Mouse (Mus musculus) limb, embryonic 10.5 days (tissue): Measurements from ENCODE around the gene Mob3a. TPM values are rescaled to one million over a fixed set of nuclear protein-coding genes. Genes with fewer than 3 reads are reported as not detected.
"Not testable (repeated sequence)": the region's sequence is repeated elsewhere in the genome, so short reads cannot be mapped to it uniquely, and the experiment has no call there.

Experiments used
- DNase-seq: peaks from one replicate; pipeline ENCODE4 v3.0.0-alpha.2; 2017; ENCODE audit warnings: low spot score
- H3K27ac ChIP-seq: fragments of 300-500 bp; sonication (generic); 2 replicates; pipeline ENCODE4 v1.5.1; 2016; ENCODE audit warnings: mild to moderate bottlenecking
- H3K27me3 ChIP-seq: fragments of 300-500 bp; sonication (generic); 2 replicates; pipeline ENCODE4 v1.6.1; 2016; ENCODE audit warnings: low read depth, mild to moderate bottlenecking; ENCODE audit not compliant: poor library complexity, severe bottlenecking
- H3K36me3 ChIP-seq: fragments of 300-500 bp; sonication (generic); 2 replicates; pipeline ENCODE4 v1.6.1; 2016; ENCODE audit warnings: mild to moderate bottlenecking, moderate library complexity
- H3K4me1 ChIP-seq: fragments of 300-500 bp; sonication (generic); 2 replicates; pipeline ENCODE4 v1.6.1; 2016
- H3K4me3 ChIP-seq: fragments of 300-500 bp; sonication (generic); 2 replicates; pipeline ENCODE4 v1.5.1; 2016; ENCODE audit warnings: mild to moderate bottlenecking, moderate library complexity
- H3K9me3 ChIP-seq: fragments of 300-500 bp; sonication (generic); replicated peaks from 2 replicates; pipeline ENCODE4 v1.6.1; 2016; ENCODE audit warnings: mild to moderate bottlenecking
- WGBS: fragments of 180-500 bp; shearing (Covaris S2); methylation state at CpG from one replicate; pipeline ENCODE4 v1.1.7; 2016; 5-methylcytosine and 5-hydroxymethylcytosine counted together
- polyA plus RNA-seq: library from polyadenylated mRNA; unstranded; fragments of >200 nt; fragmentation: Nextera tagmentation; extraction: Ambion mirVana; gene quantifications from 2 replicates; pipeline ENCODE4 v1.2.1, GENCODE M21; 2016

Mob3a gene
- polyA plus RNA-seq, 1 experiment from 2014 or later: 54.7 TPM

DNA sequence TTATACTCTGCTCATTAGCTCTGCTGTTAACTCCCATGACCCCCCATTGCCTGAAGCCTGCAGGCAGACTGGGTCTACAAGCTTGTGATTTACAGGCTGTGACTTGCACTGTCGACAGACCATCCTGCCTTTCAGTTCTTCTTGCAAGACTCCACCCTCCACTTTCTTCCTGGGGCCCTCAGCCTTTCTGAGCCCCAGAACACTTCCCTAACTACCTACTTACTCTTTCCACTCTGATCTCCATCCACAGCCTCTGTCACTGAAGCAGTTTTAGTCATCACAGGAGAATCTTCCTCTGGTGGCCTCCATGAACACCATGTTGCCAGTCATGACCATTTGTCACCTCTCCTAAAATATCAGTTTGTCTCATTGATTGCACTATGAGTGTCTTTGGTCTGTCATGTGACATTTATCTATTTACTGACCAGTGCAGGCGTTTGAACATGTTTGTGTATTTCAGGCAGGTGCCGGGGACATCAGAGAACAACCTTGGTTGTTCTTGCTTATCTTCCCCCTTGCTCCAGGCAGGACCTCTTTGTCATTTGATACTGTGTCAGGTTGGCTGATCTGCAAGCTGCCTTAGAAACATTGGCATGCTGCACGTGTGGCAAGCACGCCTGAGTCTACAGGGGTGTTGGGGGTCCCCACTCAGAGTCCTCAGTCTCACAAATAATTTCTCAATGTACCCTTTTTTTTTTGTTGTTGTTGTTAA lies 38.1 kb downstream of the Mob3a start:
- peak overlapping the region; percentile 64; the same call in 1 of the 2 replicates for H3K27ac ChIP-seq
- peaks cover 34% of the 10 kb centered on the region for H3K36me3 ChIP-seq
- DNase-seq: no peak
- H3K9me3 ChIP-seq: no peaks in the 10 kb centered on the region
- peaks cover 58% of the 10 kb centered on the region for H3K4me1 ChIP-seq
- 29% methylated on average over 5 of the region's 5 CpGs for WGBS
- H3K4me3 ChIP-seq: 0 out of 2 replicates have a peak overlapping the region, but pooled peaks have one; percentile 21
- H3K27me3 ChIP-seq: no peaks in the 10 kb centered on the region

GRCm38 (mm10) chr10:80661149-80661548 lies 40.6 kb downstream of the Mob3a start:
- no peak for DNase-seq
- Histone ChIP-seq H3K36me3 (peaks cover 9% of the 10 kb centered on the region), H3K4me1 (peaks cover 64% of the 10 kb centered on the region), H3K27me3 (no peaks in the 10 kb centered on the region), H3K27ac (0 out of 2 replicates have a peak overlapping the region, but pooled peaks have one; percentile 5), H3K9me3 (no peaks in the 10 kb centered on the region), H3K4me3 (no peak overlapping the region)
- 41% methylated on average over 5 of the region's 5 CpGs for WGBS

- peak; percentile 81 for DNase-seq
- H3K27ac ChIP-seq: peak overlapping the region; percentile 56; the same call in 1 of the 2 replicates
- WGBS: 21% methylated on average over 10 of the region's 10 CpGs
- H3K4me1 ChIP-seq: peaks cover 62% of the 10 kb centered on the region
- H3K4me3 ChIP-seq: no peak overlapping the region
- no peaks in the 10 kb centered on the region for H3K27me3 ChIP-seq
- H3K9me3 ChIP-seq: no peaks in the 10 kb centered on the region
- H3K36me3 ChIP-seq: no peaks in the 10 kb centered on the region
These were observed 42.6 kb downstream of the Mob3a start for GRCm38 (mm10) chr10:80659213-80659612.

GRCm38 (mm10) chr10:80658841-80659202 lies 43.0 kb downstream of the Mob3a start:
- 62% methylated on average over 4 of the region's 4 CpGs for WGBS
- no peaks in the 10 kb centered on the region for H3K27me3 ChIP-seq
- H3K36me3 ChIP-seq: no peaks in the 10 kb centered on the region
- H3K27ac ChIP-seq: no peak overlapping the region
- no peak overlapping the region for H3K4me3 ChIP-seq
- peaks cover 60% of the 10 kb centered on the region for H3K4me1 ChIP-seq
- H3K9me3 ChIP-seq: no peaks in the 10 kb centered on the region
- no peak for DNase-seq

DNA sequence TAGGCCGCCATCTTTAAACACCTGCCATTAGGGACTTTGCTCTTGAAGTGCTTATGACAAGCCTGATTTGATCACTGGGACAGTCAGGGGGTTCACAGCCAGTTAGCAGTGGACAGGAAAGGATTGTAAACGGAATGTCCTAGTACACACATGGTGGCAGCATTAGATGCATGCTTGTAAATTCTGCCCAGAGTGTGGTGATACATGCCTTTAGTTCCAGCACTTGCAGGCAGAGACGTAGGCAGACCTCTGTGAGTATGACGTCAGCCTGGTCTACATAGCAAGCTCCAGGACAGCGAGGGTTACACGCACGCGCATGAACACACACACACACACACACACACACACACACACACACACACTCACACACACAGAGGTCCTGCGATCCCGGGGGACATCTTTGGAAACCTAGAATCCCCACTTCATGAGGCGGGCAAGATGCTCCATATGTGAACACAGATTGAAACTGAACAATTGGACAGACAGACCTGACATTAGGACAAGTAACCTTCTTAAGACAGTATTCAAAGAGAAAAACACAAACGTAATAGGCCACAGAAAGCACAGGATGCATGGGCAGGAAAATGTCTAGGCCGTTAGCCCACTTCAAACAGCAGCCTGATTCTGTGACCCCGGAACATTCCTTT lies 43.5 kb downstream of the Mob3a start:
- no peak overlapping the region for H3K27ac ChIP-seq
- 89% methylated on average over 14 of the region's 14 CpGs for WGBS
- H3K36me3 ChIP-seq: no peaks in the 10 kb centered on the region; the same call in 1 of the 2 replicates
- H3K4me3 ChIP-seq: no peak overlapping the region
- H3K27me3 ChIP-seq: no peaks in the 10 kb centered on the region
- H3K9me3 ChIP-seq: no peaks in the 10 kb centered on the region
- H3K4me1 ChIP-seq: peaks cover 55% of the 10 kb centered on the region
- no peak for DNase-seq

- DNase-seq: no peak
- Histone ChIP-seq H3K4me1 (peaks cover 49% of the 10 kb centered on the region), H3K9me3 (no peaks in the 10 kb centered on the region), H3K27me3 (no peaks in the 10 kb centered on the region), H3K27ac (peak within 1 kb of the TSS; percentile 96), H3K4me3 (peak within 1 kb of the TSS; percentile 93), H3K36me3 (peaks cover 6% of the 10 kb centered on the region)
- 18% methylated on average over 15 of the region's 15 CpGs for WGBS
These were observed 44.7 kb downstream of the Mob3a start, which contains the start of gene Btbd2 for GRCm38 (mm10) chr10:80656863-80657623. Btbd2 (minus strand) TSS chr10:80657071.

DNA sequence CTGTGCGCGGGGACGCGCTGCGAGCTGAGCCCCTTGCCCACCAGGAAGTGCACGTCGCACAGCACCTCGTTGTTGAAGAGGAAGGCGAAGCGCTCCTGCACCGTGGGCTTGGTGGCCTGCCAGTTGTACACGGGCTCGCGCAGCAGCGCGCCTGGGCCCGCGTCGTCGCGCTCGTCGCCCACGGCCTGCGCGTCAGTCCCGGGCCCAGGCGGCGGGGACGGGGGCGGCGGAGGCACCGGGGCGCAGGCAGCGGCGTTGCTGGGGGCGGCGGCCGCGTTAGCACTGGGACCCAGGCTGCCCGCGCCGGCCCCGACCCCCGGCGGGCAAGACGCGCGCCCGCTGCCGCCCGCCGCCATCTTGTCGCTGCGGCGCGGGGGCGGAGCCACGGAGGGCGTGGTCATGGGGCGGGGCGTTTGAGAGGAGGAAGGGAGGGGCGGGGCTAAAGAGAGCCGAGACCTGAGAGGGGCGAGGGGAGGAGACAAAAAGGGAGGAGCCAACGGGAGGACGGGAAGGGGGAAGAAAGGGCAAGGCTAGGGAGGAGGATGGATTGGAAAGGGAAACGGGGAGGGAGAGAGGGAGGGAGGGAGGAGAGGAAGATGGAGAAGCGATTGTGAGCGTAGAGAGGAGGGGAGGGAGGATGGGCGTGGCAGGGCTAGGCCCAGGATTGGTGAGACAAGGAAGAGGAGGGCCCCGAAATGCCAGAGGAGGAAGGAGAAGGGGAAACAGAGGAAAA lies 45.5 kb downstream of the Mob3a start:
- WGBS: under 1% methylated on average over 72 of the region's 72 CpGs
- Histone ChIP-seq H3K4me3 (peak overlapping the region; percentile 93), H3K4me1 (peaks cover 49% of the 10 kb centered on the region), H3K27me3 (no peaks in the 10 kb centered on the region), H3K27ac (peak overlapping the region; percentile 96), H3K36me3 (peaks cover 8% of the 10 kb centered on the region), H3K9me3 (no peaks in the 10 kb centered on the region)
- peak; percentile 100 for DNase-seq

DNA sequence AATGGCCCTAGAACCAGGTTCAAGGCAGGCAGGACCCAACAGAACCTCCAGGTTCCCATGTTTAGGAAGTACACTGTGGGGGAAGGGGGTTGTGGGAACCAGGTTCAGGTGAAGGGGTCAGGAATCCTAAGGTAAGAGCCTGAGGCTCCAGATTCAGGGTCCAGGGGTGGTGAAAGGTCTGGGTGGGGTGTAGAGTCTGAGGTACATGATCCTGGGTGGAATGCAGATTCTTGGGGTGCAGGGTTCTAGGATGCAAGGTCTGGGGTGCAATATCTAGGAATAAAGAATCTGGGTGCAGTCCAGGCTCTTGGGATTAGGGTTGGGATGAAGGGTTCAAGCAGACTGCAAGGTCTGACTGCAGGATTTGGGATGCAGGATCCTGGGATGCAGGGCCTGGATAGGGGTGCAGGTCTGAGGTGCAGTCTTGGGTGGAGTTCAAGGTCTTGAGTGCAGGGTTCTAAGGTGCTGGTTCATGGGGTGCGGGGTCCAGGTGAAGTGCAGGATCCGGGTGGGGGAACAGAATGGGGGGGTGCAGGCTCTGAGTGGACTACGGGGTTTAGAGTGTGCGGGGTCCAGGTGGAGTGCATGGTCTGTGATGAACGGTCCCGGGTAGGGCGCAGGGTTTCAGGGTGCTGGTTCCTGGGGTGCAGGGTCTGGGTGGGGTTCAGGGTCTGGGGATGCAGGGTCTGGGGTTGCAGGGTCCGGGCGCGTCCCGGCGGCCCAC lies 46.2 kb downstream of the Mob3a start:
- peak overlapping the region; percentile 96 for H3K27ac ChIP-seq
- no peaks in the 10 kb centered on the region for H3K27me3 ChIP-seq
- no peak for DNase-seq
- WGBS: 7% methylated on average over 12 of the region's 12 CpGs
- H3K36me3 ChIP-seq: peaks cover 11% of the 10 kb centered on the region
- peaks cover 45% of the 10 kb centered on the region for H3K4me1 ChIP-seq
- peak overlapping the region; percentile 93 for H3K4me3 ChIP-seq
- H3K9me3 ChIP-seq: no peaks in the 10 kb centered on the region

- Histone ChIP-seq H3K27ac (peak overlapping the region; percentile 96), H3K9me3 (no peaks in the 10 kb centered on the region), H3K4me1 (peaks cover 48% of the 10 kb centered on the region), H3K27me3 (no peaks in the 10 kb centered on the region), H3K36me3 (peaks cover 18% of the 10 kb centered on the region), H3K4me3 (peak overlapping the region; percentile 93)
- WGBS: 92% methylated on average over 6 of the region's 6 CpGs
- DNase-seq: no peak
These were observed 46.9 kb downstream of the Mob3a start for GRCm38 (mm10) chr10:80654866-80655265.

- H3K27me3 ChIP-seq: no peaks in the 10 kb centered on the region
- H3K27ac ChIP-seq: no peak overlapping the region
- DNase-seq: no peak
- no peak overlapping the region for H3K4me3 ChIP-seq
- H3K9me3 ChIP-seq: no peaks in the 10 kb centered on the region
- 90% methylated on average over 6 of the region's 6 CpGs for WGBS
- peaks cover 39% of the 10 kb centered on the region for H3K4me1 ChIP-seq
- peaks cover 28% of the 10 kb centered on the region for H3K36me3 ChIP-seq
These were observed 48.5 kb downstream of the Mob3a start for GRCm38 (mm10) chr10:80653156-80653720.

- Histone ChIP-seq H3K36me3 (peaks cover 57% of the 10 kb centered on the region), H3K4me3 (no peak overlapping the region), H3K27me3 (no peaks in the 10 kb centered on the region), H3K27ac (no peak overlapping the region), H3K9me3 (no peaks in the 10 kb centered on the region), H3K4me1 (peaks cover 17% of the 10 kb centered on the region)
- DNase-seq: no peak
- WGBS: 92% methylated on average over 10 of the region's 10 CpGs
These were observed 51.4 kb downstream of the Mob3a start for GRCm38 (mm10) chr10:80650392-80650791.

GRCm38 (mm10) chr10:80649910-80650309 lies 51.9 kb downstream of the Mob3a start:
- peaks cover 62% of the 10 kb centered on the region for H3K36me3 ChIP-seq
- not testable (repeated sequence) for H3K27ac ChIP-seq, H3K9me3 ChIP-seq, H3K27me3 ChIP-seq, H3K4me3 ChIP-seq, DNase-seq
- H3K4me1 ChIP-seq: peaks cover 12% of the 10 kb centered on the region
- WGBS: 89% methylated on average over 6 of the region's 6 CpGs
